Mouse (Mus musculus) limb, embryonic 10.5 days (tissue): ENCODE measurements around the gene Sohlh2. TPM values are rescaled to one million over a fixed set of nuclear protein-coding genes. Genes with fewer than 3 reads are reported as not detected.

Source experiments
- microRNA-seq: library from miRNA; unstranded; fragments of <30 nt; microRNA quantifications from one replicate; pipeline ENCODE4, GENCODE M21; 2017
- polyA plus RNA-seq: library from polyadenylated mRNA; unstranded; fragments of >200 nt; fragmentation: Nextera tagmentation; extraction: Ambion mirVana; gene quantifications from 2 replicates; pipeline ENCODE4 v1.2.1, GENCODE M21; 2016

Sohlh2 gene
- polyA plus RNA-seq, 1 experiment from 2014 or later: not detected

Small RNA genes lying within 50 kb of the gene (microRNA-seq; reads per million reads assigned to microRNA genes)
- not detected for gene Gm22029

Other genes starting within 250 kb of the Sohlh2 start
- gene Ccna1, start 126.5 kb upstream of the Sohlh2 start, polyA plus RNA-seq: 0.85 and 2.6 TPM in 2 replicates
- gene Spg20, start 69.9 kb upstream of the Sohlh2 start, polyA plus RNA-seq: 72.5 and 88.5 TPM in 2 replicates
- gene Ccdc169, start 44.7 kb upstream of the Sohlh2 start, polyA plus RNA-seq: 0.06 and 0.08 TPM in 2 replicates
- gene Dclk1, start 60.3 kb downstream of the Sohlh2 start, polyA plus RNA-seq: 17.2 and 30.2 TPM in 2 replicates